Mouse (Mus musculus) midbrain, embryonic 16.5 days (tissue): ENCODE measurements at regions not wholly inside any gene's neighbourhood (a gene's known extent, or its start where the extent isn't known, plus 50 kb on each side); places are given as distances from the start of the nearest gene placed in this dataset.

ENCODE experiments used
- ATAC-seq: fragments of 200-750 bp; cut with Nextera tagmentation; 2 replicates; pipeline ENCODE4 v1.8.0; 2017; ENCODE audit warnings: moderate TSS enrichment
- H3K27ac ChIP-seq: fragments of 300-500 bp; sonication (generic); 2 replicates; pipeline ENCODE4 v1.5.1; 2014; ENCODE audit warnings: mild to moderate bottlenecking, low read length, mixed read lengths
- H3K27me3 ChIP-seq: fragments of 300-500 bp; sonication (generic); 2 replicates; pipeline ENCODE4 v1.6.1; 2014; ENCODE audit warnings: low read depth, low read length, mixed read lengths; ENCODE audit not compliant: control insufficient read depth, insufficient read depth
- H3K36me3 ChIP-seq: fragments of 300-500 bp; sonication (generic); 2 replicates; pipeline ENCODE4 v1.6.1; 2014; ENCODE audit warnings: mild to moderate bottlenecking, low read length, moderate library complexity, mixed read lengths; ENCODE audit not compliant: control insufficient read depth, insufficient read depth
- H3K4me1 ChIP-seq: fragments of 300-500 bp; sonication (generic); 2 replicates; pipeline ENCODE4 v1.6.1; 2014; ENCODE audit warnings: mild to moderate bottlenecking, low read length, mixed read lengths; ENCODE audit not compliant: control insufficient read depth, insufficient read depth
- H3K4me2 ChIP-seq: fragments of 300-500 bp; sonication (generic); 2 replicates; pipeline ENCODE4 v1.6.1; 2014; ENCODE audit warnings: mild to moderate bottlenecking, low read length, mixed read lengths
- H3K4me3 ChIP-seq: fragments of 300-500 bp; sonication (generic); 2 replicates; pipeline ENCODE4 v1.5.1; 2014; ENCODE audit warnings: low read depth, mild to moderate bottlenecking, low read length, moderate library complexity, mixed read lengths
- H3K9ac ChIP-seq: fragments of 300-500 bp; sonication (generic); 2 replicates; pipeline ENCODE4 v1.6.1; 2014; ENCODE audit warnings: low read depth, low read length, mixed read lengths
- H3K9me3 ChIP-seq: fragments of 300-500 bp; sonication (generic); replicated peaks from 2 replicates; pipeline ENCODE4 v1.6.1; 2014; ENCODE audit warnings: mild to moderate bottlenecking, low read length, mixed read lengths; ENCODE audit not compliant: control insufficient read depth, poor library complexity, severe bottlenecking
- WGBS: fragments of 180-500 bp; shearing (Covaris S2); extraction: QIAGEN DNeasy Blood & Tissue Kit; methylation state at CpG from one replicate; pipeline ENCODE4 v1.1.7; 2014; 5-methylcytosine and 5-hydroxymethylcytosine counted together

DNA sequence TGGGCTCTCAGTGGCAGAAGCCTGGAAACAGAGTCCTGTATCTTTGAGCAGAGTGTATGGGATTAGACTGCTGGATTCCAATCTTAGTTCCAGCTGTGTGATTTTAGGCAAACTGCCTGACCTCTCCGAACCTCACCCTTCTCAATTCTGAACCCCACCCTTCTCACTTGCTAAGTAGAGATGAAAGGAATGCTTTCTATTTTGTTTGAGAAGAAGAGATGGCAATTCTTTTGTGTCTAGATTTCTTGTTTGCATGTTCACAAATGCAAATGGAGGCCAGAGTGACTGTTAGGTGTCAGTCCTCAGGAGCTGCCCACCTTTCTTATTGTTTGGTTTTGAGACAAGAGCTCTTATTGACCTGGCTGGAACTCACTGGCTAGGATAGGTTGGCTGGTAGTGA is 561.1 kb downstream of the 1810013L24Rik start:
- no peaks in the 10 kb centered on the region for H3K27me3 ChIP-seq
- ATAC-seq, result no peak
- whole genome bisulfite sequencing, result 27% methylated on average over 1 of the region's 1 CpGs
- no peak overlapping the region for H3K4me2 ChIP-seq
- H3K36me3 ChIP-seq, result no peaks in the 10 kb centered on the region
- H3K27ac ChIP-seq, result no peak overlapping the region
- no peak overlapping the region for H3K4me3 ChIP-seq
- no peaks in the 10 kb centered on the region for H3K4me1 ChIP-seq
- H3K9me3 ChIP-seq, result no peaks in the 10 kb centered on the region
- no peak overlapping the region for H3K9ac ChIP-seq

DNA sequence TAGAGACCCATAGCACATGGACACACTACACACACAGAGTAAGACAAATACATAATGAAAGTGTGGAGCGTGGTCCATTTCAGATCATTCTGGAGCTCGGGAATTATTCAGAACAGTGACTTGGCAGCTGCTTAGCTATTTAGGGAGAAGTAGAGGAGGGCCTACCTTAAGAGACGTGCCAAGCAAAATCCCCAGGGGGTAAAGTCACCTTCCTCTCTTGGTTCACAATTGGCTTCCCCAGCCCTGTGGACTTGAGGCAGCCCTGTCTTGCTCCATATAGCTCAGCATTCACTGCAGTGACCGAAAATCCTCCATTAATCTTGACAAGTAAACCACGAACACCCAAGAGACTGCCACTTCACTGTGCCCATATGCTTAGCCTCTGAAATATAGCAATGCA is 574.8 kb downstream of the 1810013L24Rik start:
- no peaks in the 10 kb centered on the region for H3K36me3 ChIP-seq
- H3K4me3 ChIP-seq, result no peak overlapping the region
- H3K9me3 ChIP-seq, result no peaks in the 10 kb centered on the region
- no peaks in the 10 kb centered on the region for H3K27me3 ChIP-seq
- no peak overlapping the region for H3K27ac ChIP-seq
- WGBS, result 79% methylated on average over 5 of the region's 5 CpGs
- no peak for ATAC-seq
- no peaks in the 10 kb centered on the region for H3K4me1 ChIP-seq
- no peak overlapping the region for H3K4me2 ChIP-seq
- no peak overlapping the region for H3K9ac ChIP-seq

DNA sequence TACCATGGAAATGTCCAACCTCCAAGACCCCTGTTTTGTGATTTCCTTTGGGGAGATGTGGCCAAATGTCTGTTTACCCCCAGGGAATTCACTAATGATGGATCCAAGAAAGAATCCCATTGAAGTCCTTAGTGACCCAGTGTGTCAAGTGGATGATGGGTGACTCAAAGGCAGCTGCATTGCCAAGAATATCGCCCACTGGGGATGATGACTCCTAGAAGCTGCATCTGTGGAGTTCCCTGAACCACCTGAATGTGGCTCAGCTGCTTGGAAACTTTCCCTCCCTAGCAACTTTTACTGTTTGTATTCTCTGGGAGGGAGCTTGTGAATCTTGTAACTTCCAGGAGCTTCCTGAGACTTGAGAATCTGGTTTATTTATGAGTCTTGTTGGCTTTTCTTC is 578.3 kb downstream of the 1810013L24Rik start:
- Histone ChIP-seq H3K4me3 (no peak overlapping the region), H3K9ac (no peak overlapping the region), H3K27me3 (no peaks in the 10 kb centered on the region), H3K4me2 (no peak overlapping the region), H3K9me3 (no peaks in the 10 kb centered on the region), H3K4me1 (no peaks in the 10 kb centered on the region), H3K27ac (no peak overlapping the region), H3K36me3 (no peaks in the 10 kb centered on the region)
- ATAC-seq, result no peak
- WGBS, result 89% methylated on average over 1 of the region's 1 CpGs

DNA sequence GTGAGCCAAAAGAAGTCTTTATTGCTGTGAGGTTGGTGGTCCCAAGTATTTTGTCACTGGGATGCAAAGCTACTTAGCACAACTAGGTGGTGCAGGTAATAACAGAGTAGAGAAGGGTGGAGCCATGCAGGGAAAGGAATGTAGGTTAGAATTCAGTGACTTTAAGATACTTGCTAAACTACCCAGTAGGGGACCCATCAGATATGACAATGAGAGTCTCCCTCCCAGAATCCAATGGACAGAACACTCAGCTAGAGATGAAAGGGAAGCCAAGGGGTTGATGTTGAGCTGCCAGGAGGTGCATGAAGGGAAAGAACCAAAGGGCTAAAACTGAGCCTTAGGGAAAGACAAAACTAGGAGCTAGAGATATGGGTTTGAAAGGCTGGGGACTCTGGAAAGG is 564.9 kb downstream of the Grin2a start:
- Histone ChIP-seq H3K4me1 (no peaks in the 10 kb centered on the region), H3K9me3 (no peaks in the 10 kb centered on the region), H3K27me3 (no peaks in the 10 kb centered on the region), H3K4me2 (no peak overlapping the region), H3K9ac (no peak overlapping the region), H3K36me3 (no peaks in the 10 kb centered on the region), H3K4me3 (no peak overlapping the region), H3K27ac (no peak overlapping the region)
- ATAC-seq, result no peak

DNA sequence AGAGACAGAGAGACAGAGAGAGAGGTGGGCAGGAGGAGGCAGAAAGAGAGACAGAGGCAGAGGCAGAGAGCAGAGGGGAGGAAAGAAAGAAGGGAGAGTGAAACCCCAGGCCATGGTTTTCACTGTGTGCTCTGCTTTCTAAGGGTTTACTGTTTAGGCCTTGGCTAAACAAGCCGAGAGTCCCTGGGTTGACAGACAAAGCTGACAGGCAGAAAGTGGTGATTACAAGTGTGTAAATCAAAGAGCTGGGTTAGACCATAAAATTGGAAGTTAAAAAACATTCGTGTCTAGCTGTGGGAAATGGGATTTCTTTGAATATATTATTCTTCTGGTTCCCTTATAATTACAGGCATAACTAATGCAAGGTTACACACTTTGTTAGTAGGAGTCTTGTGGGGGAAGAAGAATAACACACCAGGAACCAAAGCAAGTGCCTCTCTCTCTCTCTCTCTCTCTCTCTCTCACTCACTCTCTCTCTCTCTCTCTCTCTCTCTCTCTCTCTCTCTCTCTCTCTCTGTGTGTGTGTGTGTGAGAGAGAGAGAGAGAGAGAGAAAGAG is 556.0 kb downstream of the Grin2a start:
- no peaks in the 10 kb centered on the region for H3K4me1 ChIP-seq
- H3K9me3 ChIP-seq, result no peaks in the 10 kb centered on the region; the same call in 1 of the 2 replicates
- no peak overlapping the region for H3K27ac ChIP-seq
- no peak overlapping the region for H3K9ac ChIP-seq
- no peak overlapping the region for H3K4me2 ChIP-seq
- WGBS, result 14% methylated on average over 2 of the region's 2 CpGs
- no peaks in the 10 kb centered on the region for H3K36me3 ChIP-seq
- ATAC-seq, result no peak
- H3K27me3 ChIP-seq, result peaks cover 8% of the 10 kb centered on the region
- no peak overlapping the region for H3K4me3 ChIP-seq

- H3K36me3 ChIP-seq, result no peaks in the 10 kb centered on the region
- H3K27me3 ChIP-seq, result peaks cover 8% of the 10 kb centered on the region
- WGBS, result 77% methylated on average over 1 of the region's 1 CpGs
- no peak overlapping the region for H3K27ac ChIP-seq
- H3K9ac ChIP-seq, result no peak overlapping the region
- no peaks in the 10 kb centered on the region; the same call in 1 of the 2 replicates for H3K9me3 ChIP-seq
- no peak for ATAC-seq
- no peak overlapping the region for H3K4me3 ChIP-seq
- no peak overlapping the region for H3K4me2 ChIP-seq
- H3K4me1 ChIP-seq, result no peaks in the 10 kb centered on the region
Observed at GRCm38 (mm10) chr16:9439891-9440290, 555.5 kb downstream of the Grin2a start.

DNA sequence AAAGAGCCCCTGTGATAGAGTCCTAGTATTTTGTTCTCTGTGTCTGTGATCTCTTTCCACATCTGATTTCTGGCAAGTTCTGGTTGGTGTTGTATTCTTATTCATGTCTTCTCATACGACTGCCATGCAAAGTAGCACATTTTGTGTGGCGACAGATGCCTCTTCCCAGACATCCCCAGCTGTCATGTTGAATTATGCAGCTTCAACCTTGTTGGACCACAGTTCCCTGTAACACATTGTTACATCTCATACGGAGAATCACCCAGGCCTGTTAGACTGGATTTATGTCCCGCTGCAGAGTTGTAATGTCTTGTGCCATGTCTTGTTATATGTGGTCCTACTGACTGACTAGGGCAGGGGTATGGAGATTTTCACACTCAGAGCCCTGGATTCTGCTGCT is 543.3 kb downstream of the Grin2a start:
- Histone ChIP-seq H3K27ac (no peak overlapping the region), H3K36me3 (no peaks in the 10 kb centered on the region), H3K4me3 (no peak overlapping the region), H3K9ac (no peak overlapping the region), H3K27me3 (no peaks in the 10 kb centered on the region), H3K4me2 (no peak overlapping the region), H3K4me1 (no peaks in the 10 kb centered on the region), H3K9me3 (no peaks in the 10 kb centered on the region)
- WGBS, result 71% methylated on average over 4 of the region's 4 CpGs
- ATAC-seq, result no peak

- no peak overlapping the region for H3K4me3 ChIP-seq
- no peak overlapping the region for H3K27ac ChIP-seq
- no peaks in the 10 kb centered on the region for H3K4me1 ChIP-seq
- H3K4me2 ChIP-seq, result no peak overlapping the region
- ATAC-seq, result no peak
- no peak overlapping the region for H3K9ac ChIP-seq
- 73% methylated on average over 6 of the region's 6 CpGs for WGBS
- H3K36me3 ChIP-seq, result no peaks in the 10 kb centered on the region
- no peaks in the 10 kb centered on the region for H3K9me3 ChIP-seq
- H3K27me3 ChIP-seq, result no peaks in the 10 kb centered on the region
Observed at GRCm38 (mm10) chr16:9457574-9457973, 537.8 kb downstream of the Grin2a start.

DNA sequence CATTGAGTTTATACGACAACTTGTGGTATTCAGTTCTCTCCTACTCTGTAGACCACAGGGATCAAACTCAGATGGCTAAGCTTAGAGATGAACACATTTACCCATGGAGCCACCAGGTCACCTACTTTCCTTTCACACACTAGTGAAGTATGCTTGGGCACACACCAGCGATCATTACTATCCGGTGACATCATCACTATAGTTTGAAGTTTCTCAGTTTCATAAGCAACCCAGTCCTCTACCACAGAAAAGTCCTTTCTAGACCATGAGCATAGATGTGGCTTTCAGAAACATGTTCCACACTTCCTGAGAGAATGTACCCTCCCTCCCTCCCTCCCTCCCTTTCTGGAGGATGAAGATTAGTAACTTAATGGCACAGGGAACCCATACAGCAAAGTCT is 532.9 kb downstream of the Grin2a start:
- ATAC-seq, result no peak
- H3K4me3 ChIP-seq, result no peak overlapping the region
- no peak overlapping the region for H3K9ac ChIP-seq
- 93% methylated on average over 3 of the region's 3 CpGs for WGBS
- H3K9me3 ChIP-seq, result no peaks in the 10 kb centered on the region
- H3K27ac ChIP-seq, result no peak overlapping the region
- H3K36me3 ChIP-seq, result no peaks in the 10 kb centered on the region
- H3K4me2 ChIP-seq, result no peak overlapping the region
- no peaks in the 10 kb centered on the region for H3K27me3 ChIP-seq
- H3K4me1 ChIP-seq, result no peaks in the 10 kb centered on the region

DNA sequence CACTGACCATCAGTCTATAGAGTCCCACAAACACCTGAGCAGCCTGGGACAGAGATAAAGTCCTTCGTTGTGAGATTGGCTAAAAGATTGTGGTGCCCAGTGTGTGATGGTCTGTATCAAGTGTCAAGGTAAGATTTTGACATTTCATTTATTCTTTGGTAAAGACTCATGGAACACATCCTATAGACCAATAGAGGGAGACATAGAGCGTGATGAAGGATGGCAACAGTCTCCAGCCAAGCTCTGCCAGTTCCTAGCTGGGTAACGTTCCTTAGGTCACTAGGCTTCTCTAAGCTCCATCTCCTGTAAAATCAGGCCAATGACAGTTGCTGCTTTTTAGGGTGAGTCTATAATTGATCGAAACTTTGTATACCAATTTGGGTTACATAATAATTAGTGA is 526.0 kb downstream of the Grin2a start:
- no peaks in the 10 kb centered on the region for H3K4me1 ChIP-seq
- 64% methylated on average over 4 of the region's 4 CpGs for WGBS
- no peak overlapping the region for H3K27ac ChIP-seq
- H3K9me3 ChIP-seq, result no peaks in the 10 kb centered on the region
- H3K36me3 ChIP-seq, result no peaks in the 10 kb centered on the region
- no peak overlapping the region for H3K4me3 ChIP-seq
- no peaks in the 10 kb centered on the region for H3K27me3 ChIP-seq
- no peak overlapping the region for H3K9ac ChIP-seq
- ATAC-seq, result no peak
- H3K4me2 ChIP-seq, result no peak overlapping the region
